Mouse (Mus musculus) telencephalon, adult 2 months (tissue): ENCODE data around the gene Ctsc.

ENCODE experiments used
- DNase-seq: peaks from one replicate; pipeline ENCODE4 v3.0.0-alpha.2; 2011; ENCODE audit warnings: low read depth, low spot score

The Ctsc gene

GRCm38 (mm10) chr7:88295989-88296388 lies 18.1 kb downstream of the Ctsc start:
- DNase-seq: no peak

- no peak for DNase-seq
Measured at GRCm38 (mm10) chr7:88296932-88297331, 19.0 kb downstream of the Ctsc start.

DNA sequence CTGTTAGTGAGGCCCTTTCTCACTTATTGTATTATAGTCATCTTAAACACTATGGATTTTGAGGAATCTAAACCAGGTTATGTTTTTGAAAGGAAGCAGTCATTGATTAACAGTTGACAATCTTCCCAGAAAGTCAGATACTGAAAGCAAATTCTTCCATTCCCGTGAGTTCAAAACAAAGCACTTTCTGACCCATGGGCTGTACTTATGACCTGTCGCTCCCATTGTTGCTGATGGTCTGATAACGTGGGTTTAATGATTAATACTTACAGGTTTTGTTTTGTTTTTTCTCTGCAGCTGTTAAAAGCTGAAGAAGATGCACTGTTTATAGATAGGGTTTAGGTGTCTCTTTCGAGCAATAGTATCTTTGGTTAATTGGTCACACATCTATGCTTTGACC lies 27.9 kb downstream of the Ctsc start:
- no peak for DNase-seq

- no peak for DNase-seq
Measured at GRCm38 (mm10) chr7:88306725-88307124, 28.8 kb downstream of the Ctsc start.

DNA sequence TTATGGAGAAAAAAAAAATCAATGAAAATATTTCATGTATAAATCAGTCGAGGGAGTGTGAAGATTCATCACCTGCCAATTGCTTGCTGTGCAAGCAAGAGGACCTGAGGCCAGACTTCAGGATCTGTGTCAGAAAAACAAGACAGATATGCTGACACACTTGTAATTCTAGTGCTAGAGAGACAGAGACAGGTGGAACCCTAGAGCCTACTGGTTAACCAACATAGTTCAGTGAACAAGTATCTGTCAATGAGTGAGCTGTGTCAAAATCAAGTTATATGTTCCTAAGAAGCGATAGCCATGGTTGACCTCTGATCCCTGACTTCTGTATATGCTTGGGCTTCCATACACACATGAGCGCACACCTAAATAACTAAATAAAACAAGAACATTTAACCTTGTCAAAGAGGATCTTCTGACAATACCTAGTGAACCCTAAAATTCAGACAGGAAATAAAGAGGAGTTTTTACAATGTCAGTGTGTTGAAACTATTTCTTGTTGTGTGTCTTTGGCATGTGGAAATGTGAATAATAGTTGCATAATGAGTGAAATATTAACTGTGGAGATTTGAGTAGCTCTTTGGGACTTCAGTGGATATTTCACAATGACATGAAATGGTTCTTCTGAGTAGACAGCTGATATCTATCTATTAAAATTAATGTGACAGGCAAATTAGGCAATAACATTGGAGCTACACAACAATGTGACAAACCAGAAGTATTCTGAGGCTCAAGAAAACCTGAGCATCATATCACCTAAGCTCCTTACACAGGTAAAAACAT lies 32.7 kb downstream of the Ctsc start:
- DNase-seq: no peak

DNA sequence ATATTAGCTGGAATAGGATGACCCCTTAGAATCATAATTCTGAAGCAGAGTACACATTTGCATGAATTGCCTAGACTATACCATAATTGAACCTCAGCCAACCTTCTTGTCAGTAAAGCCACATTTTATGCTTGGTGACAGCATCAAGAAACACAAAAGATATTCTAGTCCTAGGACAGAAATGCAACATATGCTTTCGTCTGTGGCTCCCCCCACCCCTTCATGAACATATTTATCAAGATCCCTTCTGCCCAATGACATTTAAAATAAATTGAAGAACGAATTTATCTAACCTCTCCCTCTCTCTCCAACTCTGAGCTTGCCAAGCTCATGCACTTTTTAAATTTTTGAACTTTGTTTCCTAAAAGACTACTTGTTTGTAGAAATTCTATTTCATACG lies 38.5 kb downstream of the Ctsc start:
- no peak for DNase-seq

- DNase-seq: no peak
Measured at GRCm38 (mm10) chr7:88318474-88318873, 40.6 kb downstream of the Ctsc start.

GRCm38 (mm10) chr7:88318904-88319303 lies 41.0 kb downstream of the Ctsc start:
- no peak for DNase-seq

- no peak for DNase-seq
Measured at GRCm38 (mm10) chr7:88319414-88320140, 41.7 kb downstream of the Ctsc start.

- DNase-seq: peak; percentile 55
Measured at GRCm38 (mm10) chr7:88320628-88321336, 42.9 kb downstream of the Ctsc start.

GRCm38 (mm10) chr7:88322431-88322830 lies 44.5 kb downstream of the Ctsc start:
- no peak for DNase-seq

GRCm38 (mm10) chr7:88327495-88327894 lies 49.6 kb downstream of the Ctsc start:
- DNase-seq: no peak

GRCm38 (mm10) chr7:88343828-88344227 lies 65.9 kb downstream of the Ctsc start:
- DNase-seq: no peak

DNA sequence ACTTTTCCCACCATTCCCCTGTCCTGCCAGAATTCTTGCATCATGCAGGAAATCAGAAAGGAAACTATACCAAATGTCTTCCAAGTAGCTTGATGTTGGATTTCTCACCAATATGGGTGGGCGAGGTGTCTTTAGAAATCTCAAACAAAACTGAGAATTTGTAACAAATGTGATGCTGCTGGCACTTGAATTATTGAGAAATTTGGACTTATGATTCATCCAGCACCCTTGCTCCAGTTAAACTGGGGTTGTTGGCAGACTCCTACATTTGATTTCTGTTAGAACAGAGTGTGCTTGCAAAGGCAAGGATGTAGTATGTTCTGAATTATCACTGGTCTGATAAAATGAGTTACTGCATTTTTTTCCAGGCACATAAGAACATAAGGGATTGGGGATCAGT lies 68.2 kb downstream of the Ctsc start:
- peak; percentile 83 for DNase-seq

DNA sequence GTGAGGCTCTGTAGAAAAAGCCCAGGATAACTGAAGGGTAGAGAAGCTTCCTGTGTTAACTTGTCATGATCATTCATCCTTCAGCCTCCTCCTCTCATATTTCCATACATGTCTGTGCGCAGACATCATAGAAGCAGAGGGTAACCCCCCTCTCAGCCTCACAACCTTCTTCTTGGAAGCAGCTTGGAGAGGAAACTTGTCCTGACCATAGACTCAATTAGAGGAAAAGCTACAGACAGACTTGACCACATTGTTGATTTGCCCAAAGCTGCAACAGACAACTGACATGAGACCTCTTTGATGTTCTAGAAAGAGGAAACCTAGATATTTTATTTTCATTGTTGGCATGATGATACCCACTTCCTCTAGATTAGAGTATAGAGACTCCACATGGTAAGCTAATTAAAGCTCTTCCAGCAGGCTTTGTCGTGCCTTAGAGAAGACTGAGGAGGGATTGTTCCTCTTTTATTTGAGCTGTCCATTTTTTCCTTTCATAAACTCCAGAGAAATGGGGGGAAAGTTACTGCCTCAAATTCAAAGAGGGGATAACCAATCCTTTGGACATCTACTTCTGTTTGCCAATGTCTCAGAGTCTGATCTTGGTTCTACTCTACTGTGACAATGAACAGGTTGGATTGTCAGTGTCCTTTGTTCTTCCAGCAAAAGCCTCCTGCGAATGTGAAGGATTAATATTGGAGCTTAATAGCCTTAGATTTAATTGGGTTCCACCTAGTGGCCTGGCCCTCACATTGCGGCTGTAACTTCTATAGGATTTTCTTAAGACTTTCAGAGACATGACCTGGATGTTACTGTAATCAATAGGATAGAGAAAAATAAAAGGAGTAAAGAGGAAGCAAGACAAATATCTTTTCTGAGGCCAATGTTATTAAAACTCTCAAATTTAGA lies 79.2 kb downstream of the Ctsc start:
- DNase-seq: no peak

- no peak for DNase-seq
Measured at GRCm38 (mm10) chr7:88358042-88358878, 80.4 kb downstream of the Ctsc start.
